Mouse (Mus musculus): ENCODE data around the gene Krt79. TPM values are rescaled to one million over a fixed set of nuclear protein-coding genes. Genes with fewer than 3 reads are reported as not detected.

Krt79 gene
- polyA plus RNA-seq, 1 experiment: not detected

GRCm38 (mm10) chr15:101980849-101981248 is 40.7 kb upstream of the Krt79 start:
- Histone ChIP-seq H3K36me3 (ENCODE audit: control insufficient read depth, insufficient read depth, low read length, poor library complexity, severe bottlenecking) (no peaks in the 10 kb centered on the region), H3K27me3 (ENCODE audit: control insufficient read depth, insufficient read depth, low read length, poor library complexity, severe bottlenecking) (no peaks in the 10 kb centered on the region), H3K4me1 (ENCODE audit: control insufficient read depth, insufficient read depth, low read length) (peaks cover 4% of the 10 kb centered on the region), H3K9ac (ENCODE audit: low read depth, poor library complexity, severe bottlenecking) (no peak overlapping the region), H3K4me3 (ENCODE audit: low read depth, low read length) (no peak overlapping the region), H3K9me3 (replicated peaks; ENCODE audit: control insufficient read depth, insufficient read depth, low read length, poor library complexity, severe bottlenecking) (no peaks in the 10 kb centered on the region), H3K27ac (ENCODE audit: insufficient read depth, low read length) (no peak overlapping the region)
- no peak for TF ChIP-seq CTCF (IDR thresholded peaks at IDR 0.05; ENCODE audit: low read depth, low read length)
- no peak for TF ChIP-seq POLR2A (IDR thresholded peaks at IDR 0.05; ENCODE audit: insufficient read depth, low read length)
- no peak for TF ChIP-seq EP300 (IDR thresholded peaks at IDR 0.05; ENCODE audit: insufficient read depth, low read depth, low read length)

- Histone ChIP-seq H3K36me3 (ENCODE audit: control insufficient read depth, insufficient read depth, low read length, poor library complexity, severe bottlenecking) (no peaks in the 10 kb centered on the region), H3K4me1 (ENCODE audit: control insufficient read depth, insufficient read depth, low read length) (peaks cover 7% of the 10 kb centered on the region), H3K9me3 (replicated peaks; ENCODE audit: control insufficient read depth, insufficient read depth, low read length, poor library complexity, severe bottlenecking) (no peaks in the 10 kb centered on the region), H3K27me3 (ENCODE audit: control insufficient read depth, insufficient read depth, low read length, poor library complexity, severe bottlenecking) (no peaks in the 10 kb centered on the region), H3K9ac (ENCODE audit: low read depth, poor library complexity, severe bottlenecking) (peak overlapping the region; percentile 51), H3K4me3 (ENCODE audit: low read depth, low read length) (peak overlapping the region; percentile 33), H3K27ac (ENCODE audit: insufficient read depth, low read length) (no peak overlapping the region)
- TF ChIP-seq CTCF (IDR thresholded peaks at IDR 0.05; ENCODE audit: low read depth, low read length) (no peak), POLR2A (IDR thresholded peaks at IDR 0.05; ENCODE audit: insufficient read depth, low read length) (no peak)
These were observed 37.1 kb upstream of the Krt79 start for GRCm38 (mm10) chr15:101977043-101977726.

GRCm38 (mm10) chr15:101976641-101977040 is 36.5 kb upstream of the Krt79 start:
- Histone ChIP-seq H3K27ac (ENCODE audit: insufficient read depth, low read length) (no peak overlapping the region), H3K4me3 (ENCODE audit: low read depth, low read length) (no peak overlapping the region), H3K4me1 (ENCODE audit: control insufficient read depth, insufficient read depth, low read length) (peaks cover 7% of the 10 kb centered on the region), H3K9ac (ENCODE audit: low read depth, poor library complexity, severe bottlenecking) (0 out of 2 replicates have a peak overlapping the region, but pooled peaks have one; percentile 51), H3K36me3 (ENCODE audit: control insufficient read depth, insufficient read depth, low read length, poor library complexity, severe bottlenecking) (no peaks in the 10 kb centered on the region), H3K27me3 (ENCODE audit: control insufficient read depth, insufficient read depth, low read length, poor library complexity, severe bottlenecking) (no peaks in the 10 kb centered on the region), H3K9me3 (replicated peaks; ENCODE audit: control insufficient read depth, insufficient read depth, low read length, poor library complexity, severe bottlenecking) (no peaks in the 10 kb centered on the region)
- TF ChIP-seq CTCF (IDR thresholded peaks at IDR 0.05; ENCODE audit: low read depth, low read length) (no peak), EP300 (IDR thresholded peaks at IDR 0.05; ENCODE audit: insufficient read depth, low read depth, low read length) (no peak), POLR2A (IDR thresholded peaks at IDR 0.05; ENCODE audit: insufficient read depth, low read length) (no peak)

- Histone ChIP-seq H3K9me3 (replicated peaks; ENCODE audit: control insufficient read depth, insufficient read depth, low read length, poor library complexity, severe bottlenecking) (no peaks in the 10 kb centered on the region), H3K4me1 (ENCODE audit: control insufficient read depth, insufficient read depth, low read length) (peaks cover 7% of the 10 kb centered on the region), H3K36me3 (ENCODE audit: control insufficient read depth, insufficient read depth, low read length, poor library complexity, severe bottlenecking) (no peaks in the 10 kb centered on the region), H3K27me3 (ENCODE audit: control insufficient read depth, insufficient read depth, low read length, poor library complexity, severe bottlenecking) (no peaks in the 10 kb centered on the region), H3K4me3 (ENCODE audit: low read depth, low read length) (no peak overlapping the region), H3K27ac (ENCODE audit: insufficient read depth, low read length) (no peak overlapping the region), H3K9ac (ENCODE audit: low read depth, poor library complexity, severe bottlenecking) (no peak overlapping the region)
- no peak for TF ChIP-seq POLR2A (IDR thresholded peaks at IDR 0.05; ENCODE audit: insufficient read depth, low read length)
- no peak for TF ChIP-seq CTCF (IDR thresholded peaks at IDR 0.05; ENCODE audit: low read depth, low read length)
- TF ChIP-seq EP300 (IDR thresholded peaks at IDR 0.05; ENCODE audit: insufficient read depth, low read depth, low read length): no peak
These were observed 35.9 kb upstream of the Krt79 start for GRCm38 (mm10) chr15:101976023-101976422.

- TF ChIP-seq CTCF (IDR thresholded peaks at IDR 0.05; ENCODE audit: low read depth, low read length) (no peak), EP300 (IDR thresholded peaks at IDR 0.05; ENCODE audit: insufficient read depth, low read depth, low read length) (no peak), POLR2A (IDR thresholded peaks at IDR 0.05; ENCODE audit: insufficient read depth, low read length) (no peak)
- H3K27ac ChIP-seq (ENCODE audit: insufficient read depth, low read length): no peak overlapping the region
- H3K36me3 ChIP-seq (ENCODE audit: control insufficient read depth, insufficient read depth, low read length, poor library complexity, severe bottlenecking): no peaks in the 10 kb centered on the region
- no peaks in the 10 kb centered on the region for H3K9me3 ChIP-seq (replicated peaks; ENCODE audit: control insufficient read depth, insufficient read depth, low read length, poor library complexity, severe bottlenecking)
- no peak overlapping the region for H3K9ac ChIP-seq (ENCODE audit: low read depth, poor library complexity, severe bottlenecking)
- peaks cover 7% of the 10 kb centered on the region for H3K4me1 ChIP-seq (ENCODE audit: control insufficient read depth, insufficient read depth, low read length)
- no peak overlapping the region for H3K4me3 ChIP-seq (ENCODE audit: low read depth, low read length)
- no peaks in the 10 kb centered on the region for H3K27me3 ChIP-seq (ENCODE audit: control insufficient read depth, insufficient read depth, low read length, poor library complexity, severe bottlenecking)
These were observed 34.1 kb upstream of the Krt79 start for GRCm38 (mm10) chr15:101974083-101974845.
